Comparison of ENCODE assay signal across 1 mouse cellular context in the genomic region with DNA sequence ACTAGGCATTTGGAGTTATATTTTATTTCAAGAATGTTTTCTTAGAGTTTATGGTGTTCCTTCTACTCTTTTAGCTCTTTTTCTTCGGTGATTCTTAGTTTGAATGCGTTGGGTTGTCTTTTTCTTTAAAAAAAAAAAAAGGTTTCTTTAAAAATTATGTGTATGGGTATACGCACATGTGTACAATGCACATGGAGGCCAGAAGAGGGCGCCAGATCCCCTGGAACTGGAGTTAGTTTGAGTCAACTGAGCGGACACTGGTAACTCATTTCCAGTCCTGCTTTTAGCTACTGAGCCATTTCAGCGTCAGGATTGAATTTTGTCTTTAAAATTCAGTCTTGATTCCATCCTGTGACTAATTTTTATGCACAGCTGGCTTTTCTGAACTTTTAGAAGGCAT.
TF ChIP-seq lines count a peak whose summit lies in the region.

No protein-coding gene starts in this region.

TF ChIP-seq in CH12.LX, 34 proteins besides CTCF, POLR2A, EP300 and RAD21 (continued from another document):
- TF ChIP-seq USF1 (IDR thresholded peaks at IDR 0.05; ENCODE audit: low read depth, low read length) (no peak), IRF4 (IDR thresholded peaks at IDR 0.05; ENCODE audit: low read depth, low read length) (no peak), ZKSCAN1 (IDR thresholded peaks at IDR 0.05; ENCODE audit: borderline replicate concordance, low read depth, low read length) (no peak), MAX (IDR thresholded peaks at IDR 0.05; ENCODE audit: low read length) (no peak), CHD1 (IDR thresholded peaks at IDR 0.05; ENCODE audit: low read depth, low read length) (no peak), KAT2A (IDR thresholded peaks at IDR 0.05; ENCODE audit: insufficient replicate concordance, low read length) (no peak), ZC3H11A (IDR thresholded peaks at IDR 0.05; ENCODE audit: low read depth, low read length) (no peak), UBTF (IDR thresholded peaks at IDR 0.05; ENCODE audit: low read depth, low read length) (no peak)
